Mouse (Mus musculus): ENCODE data around the gene Slc1a2. TPM values are rescaled to one million over a fixed set of nuclear protein-coding genes. Genes with fewer than 3 reads are reported as not detected.

The Slc1a2 gene
- polyA plus RNA-seq, 1 experiment from 2014 or later, result 18.8 TPM

GRCm38 (mm10) chr2:102831547-102831946 is 173.1 kb downstream of the Slc1a2 start:
- H3K27ac ChIP-seq (replicated peaks), result no peak overlapping the region
- no peak overlapping the region for H3K9ac ChIP-seq
- no peaks in the 10 kb centered on the region for H3K9me3 ChIP-seq
- H3K36me3 ChIP-seq, result no peaks in the 10 kb centered on the region
- no peaks in the 10 kb centered on the region for H3K27me3 ChIP-seq
- no peak for ATAC-seq (ENCODE audit: low read depth)
- H3K4me1 ChIP-seq (replicated peaks), result no peaks in the 10 kb centered on the region
- H3K4me3 ChIP-seq, result no peak overlapping the region
- H3K4me2 ChIP-seq, result no peak overlapping the region

- H3K9me3 ChIP-seq, result no peaks in the 10 kb centered on the region
- H3K27me3 ChIP-seq, result no peaks in the 10 kb centered on the region
- H3K4me3 ChIP-seq, result no peak overlapping the region
- WGBS, result 51% methylated on average over 7 of the region's 7 CpGs
- ATAC-seq (ENCODE audit: low read depth), result peak; percentile 43; the same call in 1 of the 2 replicates
- H3K4me1 ChIP-seq (replicated peaks), result no peaks in the 10 kb centered on the region
- H3K9ac ChIP-seq, result no peak overlapping the region
- no peaks in the 10 kb centered on the region for H3K36me3 ChIP-seq
- no peak overlapping the region for H3K4me2 ChIP-seq
- 0 out of 2 replicates have a peak overlapping the region, but pooled peaks have one; percentile 10 for H3K27ac ChIP-seq (replicated peaks)
Observed at GRCm38 (mm10) chr2:102838179-102838578, 179.7 kb downstream of the Slc1a2 start.

Other genes starting within 250 kb of the Slc1a2 start
- 38.0 and 40.5 TPM in 2 replicates for gene Fjx1, start 206.2 kb upstream of the Slc1a2 start, polyA plus RNA-seq (2015; fragmentation: Nextera tagmentation; extraction: Ambion mirVana)
- gene Pamr1, start 108.6 kb upstream of the Slc1a2 start, polyA plus RNA-seq (2015; fragmentation: Nextera tagmentation; extraction: Ambion mirVana), result 6.3 and 8.3 TPM in 2 replicates
- gene Cd44, start 243.0 kb downstream of the Slc1a2 start, polyA plus RNA-seq (2015; fragmentation: Nextera tagmentation; extraction: Ambion mirVana), result 7.0 and 7.3 TPM in 2 replicates

Measured in neural tube, embryonic 13.5 days (tissue).